Mouse (Mus musculus): Measurements from ENCODE around the gene Gsx1. TPM values are rescaled to one million over a fixed set of nuclear protein-coding genes. Genes with fewer than 3 reads are reported as not detected.

The Gsx1 gene
- total RNA-seq, 2 experiments from 2014 or later = not detected

GRCm38 (mm10) chr5:147204905-147205304 is 16.4 kb downstream of the Gsx1 start:
- DNase-seq = no peak

GRCm38 (mm10) chr5:147207852-147208251 is 19.4 kb downstream of the Gsx1 start:
- DNase-seq = no peak

DNA sequence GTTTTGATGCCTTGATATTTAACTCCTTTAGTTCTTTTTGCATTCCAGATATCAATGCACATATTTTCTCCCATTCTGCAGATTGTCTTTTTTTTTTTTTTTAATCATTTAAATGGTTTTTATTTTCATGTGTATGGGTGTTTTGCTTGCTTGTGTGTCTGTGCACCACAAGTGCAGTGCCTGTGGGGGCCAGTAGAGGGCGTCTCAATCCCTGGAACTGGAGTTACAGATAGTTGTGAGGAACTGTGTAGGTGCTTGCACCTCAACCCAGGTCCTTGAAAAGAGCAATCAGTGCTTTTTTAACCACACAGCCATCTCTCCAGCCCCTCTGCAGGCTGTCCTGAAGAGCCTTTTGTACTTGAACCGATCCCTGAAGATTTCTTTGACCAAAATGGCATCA is 20.0 kb downstream of the Gsx1 start:
- no peak for DNase-seq

GRCm38 (mm10) chr5:147227354-147228112 is 39.0 kb downstream of the Gsx1 start:
- peak; percentile 66 to 91 for DNase-seq

GRCm38 (mm10) chr5:147235406-147236309 is 47.2 kb downstream of the Gsx1 start:
- DNase-seq = no peak

Other genes with a start within 250 kb of the Gsx1 start
- 10 to 100 TPM; 17.0 to 21.8 TPM for gene Gtf3a, start 240.0 kb upstream of the Gsx1 start, total RNA-seq (2021)
- gene Mtif3, start 224.9 kb upstream of the Gsx1 start, total RNA-seq (2021) = 10 to 100 TPM; 26.8 to 29.4 TPM
- gene Lnx2, start 112.1 kb upstream of the Gsx1 start, total RNA-seq (2021) = 10 to 100 TPM; 12.3 to 13.1 TPM
- 10 to 100 TPM; 71.6 to 78.8 TPM for gene Polr1d, start 111.6 kb upstream of the Gsx1 start, total RNA-seq (2021)
- not detected for gene Pdx1, start 81.3 kb downstream of the Gsx1 start, total RNA-seq (2021)
- not detected for gene Cdx2, start 118.6 kb downstream of the Gsx1 start, total RNA-seq (2021)
- gene Urad, start 133.7 kb downstream of the Gsx1 start, total RNA-seq (2021) = not detected
- under 1 TPM; 0.10 to 0.62 TPM for gene Flt3, start 211.8 kb downstream of the Gsx1 start, total RNA-seq (2021)
- gene Pan3, start 241.5 kb downstream of the Gsx1 start, total RNA-seq (2021) = 10 to 100 TPM; 21.1 to 34.4 TPM